Mouse (Mus musculus): Measurements from ENCODE around the gene Fas.

Gene Fas

DNA sequence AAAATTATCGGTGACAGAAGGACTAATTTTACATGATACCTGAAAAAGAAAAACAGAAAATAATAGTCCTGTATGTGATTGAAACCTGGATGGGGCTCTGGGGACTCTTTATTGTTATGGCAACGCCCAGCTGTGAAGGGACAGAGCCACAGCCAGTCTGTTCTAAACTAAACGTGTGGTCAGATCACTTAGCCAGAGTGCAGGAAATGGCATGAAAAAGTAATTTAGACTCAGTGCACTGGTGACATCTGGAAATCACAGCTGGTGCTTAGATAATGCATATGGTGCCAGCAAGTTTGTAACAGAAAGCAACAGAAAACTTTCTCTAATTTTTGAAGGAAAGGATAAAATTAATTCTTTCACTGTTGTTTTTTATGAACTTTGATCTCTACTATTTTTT is 79.9 kb downstream of the Fas start:
- no peak for DNase-seq

All from spleen, adult 18-20 months (tissue).